Mouse (Mus musculus): ENCODE measurements at regions not wholly inside any gene's neighbourhood (a gene's known extent, or its start where the extent isn't known, plus 50 kb on each side); places are given as distances from the start of the nearest gene placed in this dataset.
A peak's percentile ranks its signal among the peaks of the same experiment; 100 is the strongest.

- DNase-seq (ENCODE audit: low spot score in 2 of 2), result no peak
Observed at GRCm38 (mm10) chr9:26383996-26384395, 349.5 kb upstream of the B3gat1 start.

- no peak for DNase-seq (ENCODE audit: low spot score in 2 of 2)
Observed at GRCm38 (mm10) chr9:26398635-26399034, 334.9 kb upstream of the B3gat1 start.

- no peak for DNase-seq (ENCODE audit: low spot score in 2 of 2)
Observed at GRCm38 (mm10) chr9:26422897-26423823, 310.4 kb upstream of the B3gat1 start.

GRCm38 (mm10) chr9:26435507-26435906 lies 298.0 kb upstream of the B3gat1 start:
- DNase-seq (ENCODE audit: low spot score in 2 of 2), result no peak

GRCm38 (mm10) chr9:26437244-26437643 lies 296.3 kb upstream of the B3gat1 start:
- no peak for DNase-seq (ENCODE audit: low spot score in 2 of 2)

GRCm38 (mm10) chr9:26453924-26454323 lies 279.6 kb upstream of the B3gat1 start:
- no peak for DNase-seq (ENCODE audit: low spot score in 2 of 2)

DNA sequence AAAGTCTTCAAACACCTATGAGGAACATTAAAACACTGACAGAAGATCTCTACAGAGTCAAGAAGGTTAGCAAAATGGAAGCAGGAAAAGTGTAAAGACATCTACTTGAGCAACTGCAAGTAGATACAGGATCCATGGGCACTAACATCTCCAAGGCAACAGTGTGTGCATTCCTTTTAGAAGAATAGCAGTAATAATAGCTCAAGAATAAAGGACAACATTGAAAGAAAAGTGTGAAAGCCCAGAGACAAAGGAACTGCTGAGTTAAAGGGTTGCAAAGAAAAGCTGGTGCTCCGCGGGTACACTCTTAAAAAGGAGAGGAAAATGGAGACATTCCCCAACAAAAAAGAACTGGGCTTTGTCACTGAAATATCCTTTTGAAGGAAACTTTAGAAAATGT lies 272.4 kb upstream of the B3gat1 start:
- no peak for DNase-seq (ENCODE audit: low spot score in 2 of 2)

GRCm38 (mm10) chr9:26470694-26471392 lies 262.7 kb upstream of the B3gat1 start:
- DNase-seq (ENCODE audit: low spot score in 2 of 2), result no peak

DNA sequence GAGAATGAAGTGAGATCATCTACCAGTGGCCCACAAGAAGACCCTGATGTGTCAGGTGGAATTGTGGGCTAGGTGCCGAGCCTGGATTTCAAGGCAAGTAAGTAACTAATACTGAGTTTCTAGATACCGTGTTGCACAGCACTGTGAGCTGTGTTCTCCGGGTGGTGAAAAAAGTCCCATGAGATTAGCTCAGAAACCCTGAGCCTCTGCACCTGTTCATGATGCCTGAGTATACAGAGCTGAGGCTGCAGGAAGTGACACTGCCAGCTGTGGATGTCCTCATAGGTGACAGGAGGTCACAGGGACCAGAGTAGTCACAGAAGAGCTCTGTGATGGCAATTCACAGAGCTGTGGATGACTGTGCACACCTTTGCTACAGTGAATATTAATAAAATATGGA lies 257.2 kb upstream of the B3gat1 start:
- no peak for DNase-seq (ENCODE audit: low spot score in 2 of 2)

GRCm38 (mm10) chr9:26480881-26481280 lies 252.6 kb upstream of the B3gat1 start:
- DNase-seq (ENCODE audit: low spot score in 2 of 2), result no peak

DNA sequence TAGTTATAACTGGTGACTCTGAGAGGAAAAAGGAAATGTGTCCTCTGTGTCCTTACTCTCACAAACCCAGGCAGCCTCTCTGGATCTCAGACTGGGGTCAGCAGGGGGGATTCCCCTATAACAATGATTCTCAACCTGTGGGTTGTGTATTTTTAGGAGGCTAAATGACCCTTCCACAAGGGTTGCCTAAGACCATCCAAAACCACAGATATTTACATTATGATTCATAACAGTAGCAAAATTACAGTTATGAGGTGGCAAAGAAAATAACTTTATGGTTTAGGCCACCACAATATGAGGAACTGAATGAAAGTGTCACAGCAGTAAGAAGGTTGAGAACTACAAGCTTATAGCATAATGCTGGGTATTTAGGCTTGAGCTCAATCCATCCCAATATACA lies 251.6 kb upstream of the B3gat1 start:
- DNase-seq (ENCODE audit: low spot score in 2 of 2), result no peak

DNA sequence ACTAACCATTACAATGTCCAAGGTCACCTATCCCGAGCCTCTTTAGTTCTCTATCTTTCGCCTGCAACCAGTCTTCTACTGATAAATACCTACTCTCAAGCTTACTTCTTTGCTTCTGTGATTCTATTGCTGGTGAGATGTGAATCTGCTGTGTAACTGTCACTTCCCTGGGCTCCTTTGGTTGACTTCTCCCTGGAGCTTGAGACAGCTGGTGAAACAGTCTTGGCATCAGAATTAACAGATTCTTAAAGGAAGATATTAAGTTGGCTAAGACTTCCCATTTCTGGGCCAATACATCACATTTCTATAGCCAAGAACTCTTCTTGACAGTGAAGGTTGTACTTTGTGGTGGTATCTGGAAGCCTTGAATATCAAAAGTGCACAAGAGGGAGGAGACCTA lies 239.8 kb upstream of the B3gat1 start:
- no peak for DNase-seq (ENCODE audit: low spot score in 2 of 2)

DNA sequence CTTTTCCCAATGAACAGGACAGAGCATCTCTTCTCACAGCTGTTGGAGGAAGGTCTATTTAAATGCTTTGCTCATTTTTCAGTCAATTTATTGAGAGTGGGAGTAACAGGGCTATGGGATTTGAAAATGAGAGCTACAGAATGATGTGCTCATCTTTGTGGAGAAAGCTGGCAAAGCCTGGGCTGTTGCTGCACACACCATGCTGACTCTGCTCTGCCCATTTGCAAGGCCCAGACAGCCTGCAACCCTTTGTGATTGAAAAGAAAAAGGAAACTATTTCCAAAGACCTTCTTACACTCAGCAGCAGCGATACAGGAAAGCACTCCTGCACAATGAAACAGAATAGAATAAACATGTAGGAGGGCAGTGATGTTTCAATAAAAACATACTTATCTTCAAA lies 231.5 kb upstream of the B3gat1 start:
- no peak for DNase-seq (ENCODE audit: low spot score in 2 of 2)

DNA sequence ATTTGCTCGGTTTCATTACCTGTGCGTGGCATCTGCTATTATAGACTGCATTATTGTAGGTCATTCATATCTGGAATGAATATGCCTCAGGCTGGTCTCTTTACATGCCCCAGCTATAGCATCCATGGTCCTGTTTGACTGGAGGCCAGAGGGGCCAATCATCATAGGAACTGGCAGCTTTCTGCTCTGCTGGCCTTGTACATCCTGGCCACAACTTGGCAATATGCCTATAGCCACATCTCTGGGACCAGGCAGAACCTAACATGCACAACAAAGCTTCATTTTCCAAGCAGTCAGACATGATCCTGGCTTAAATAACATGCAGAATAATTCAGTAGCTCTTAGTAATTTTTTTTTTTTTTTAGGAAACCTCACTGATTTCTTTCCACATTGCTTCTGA lies 227.6 kb upstream of the B3gat1 start:
- DNase-seq (ENCODE audit: low spot score in 2 of 2), result no peak

- no peak for DNase-seq (ENCODE audit: low spot score in 2 of 2)
Observed at GRCm38 (mm10) chr9:26518651-26519050, 214.9 kb upstream of the B3gat1 start.

DNA sequence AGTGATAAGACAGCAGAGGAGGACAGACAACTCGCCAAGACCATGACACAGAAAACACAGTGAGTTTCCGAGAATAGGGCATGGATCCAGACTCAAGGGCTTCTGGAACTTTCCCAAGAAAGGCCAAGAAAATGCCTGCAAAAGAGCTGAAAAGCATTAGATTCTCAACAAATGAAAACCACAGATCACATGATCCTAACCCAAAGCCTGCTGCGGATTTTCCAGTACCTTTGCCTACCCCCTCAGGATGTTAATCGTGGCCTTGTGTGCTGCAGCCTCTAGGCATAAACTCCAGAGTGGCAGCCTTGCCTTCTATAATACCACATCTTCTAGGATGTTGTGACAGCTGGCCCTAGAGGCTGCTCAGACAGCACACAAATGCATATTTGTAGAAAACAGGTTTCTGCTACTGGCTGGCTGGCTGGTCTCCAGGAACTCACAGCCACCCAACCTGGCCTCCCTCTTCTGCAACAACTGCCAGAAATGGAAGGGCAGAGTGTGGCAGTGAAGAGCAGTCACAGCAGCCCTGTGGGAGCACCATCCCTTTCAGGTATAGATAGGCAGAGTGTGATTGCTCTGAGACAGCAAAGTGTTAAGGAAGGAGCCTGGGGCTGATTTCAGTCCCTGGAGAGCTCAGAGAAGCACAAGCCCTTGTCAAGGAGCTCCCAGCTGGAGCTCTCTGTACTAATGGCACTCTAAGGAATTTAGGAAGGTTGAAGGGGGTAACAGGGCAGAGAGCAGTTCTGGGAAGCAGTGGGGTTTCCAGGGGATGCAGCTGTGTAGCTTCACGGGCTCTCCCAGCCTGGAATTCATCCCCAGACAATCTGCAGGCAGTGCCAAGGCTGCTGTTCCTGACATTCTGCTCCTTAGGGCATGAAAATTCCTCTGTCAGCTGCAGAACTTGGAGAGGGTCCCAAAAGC lies 213.7 kb upstream of the B3gat1 start:
- peak in 1 of 2 experiments; percentile 6 for DNase-seq (ENCODE audit: low spot score in 2 of 2)

- DNase-seq (ENCODE audit: low spot score in 2 of 2), result no peak
Observed at GRCm38 (mm10) chr9:26524089-26524488, 209.4 kb upstream of the B3gat1 start.

- DNase-seq (ENCODE audit: low spot score in 2 of 2), result no peak
Observed at GRCm38 (mm10) chr9:26528761-26529160, 204.8 kb upstream of the B3gat1 start.

GRCm38 (mm10) chr9:26539042-26539441 lies 194.5 kb upstream of the B3gat1 start:
- no peak for DNase-seq (ENCODE audit: low spot score in 2 of 2)

- no peak for DNase-seq (ENCODE audit: low spot score in 2 of 2)
Observed at GRCm38 (mm10) chr9:26548328-26548922, 185.1 kb upstream of the B3gat1 start.

- DNase-seq (ENCODE audit: low spot score in 2 of 2), result no peak
Observed at GRCm38 (mm10) chr9:26549118-26549517, 184.4 kb upstream of the B3gat1 start.

DNA sequence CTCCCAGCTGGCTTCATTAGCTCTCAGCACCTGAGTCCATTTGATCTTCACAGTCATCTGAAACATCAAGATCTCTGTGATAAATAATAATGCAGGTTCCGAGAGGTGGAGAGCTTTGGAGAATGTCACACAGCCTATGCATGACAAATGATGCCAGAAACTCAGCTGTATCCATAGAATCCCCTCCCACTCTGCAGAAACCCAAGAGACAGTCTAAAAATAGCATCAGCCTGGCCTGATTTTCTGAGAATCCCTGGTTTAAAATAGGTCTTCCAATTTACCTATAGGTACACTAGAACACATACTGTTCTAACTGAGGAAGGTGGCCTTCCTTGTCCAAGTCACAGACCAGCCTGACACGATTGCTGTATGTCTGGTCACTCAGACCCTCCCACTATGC lies 184.0 kb upstream of the B3gat1 start:
- DNase-seq (ENCODE audit: low spot score in 2 of 2), result no peak

All from urinary bladder, postnatal 36 days (tissue).